Mouse (Mus musculus) testis, adult 2 months (tissue): ENCODE measurements around the gene Map3k12.

Experiments used
- CTCF ChIP-seq: fragments of 200-500 bp; IDR thresholded peaks from 2 replicates; pipeline ENCODE4 v1.5.1; 2012; ENCODE audit warnings: low read depth, mild to moderate bottlenecking, inconsistent platforms, low read length, moderate library complexity; ENCODE audit not compliant: control insufficient read depth, insufficient read depth, insufficient replicate concordance
- POLR2A ChIP-seq: fragments of 200-500 bp; IDR thresholded peaks from 2 replicates; pipeline ENCODE4 v1.6.1; 2012; ENCODE audit warnings: low read depth, mild to moderate bottlenecking, inconsistent platforms, low read length, moderate library complexity; ENCODE audit not compliant: control insufficient read depth

DNA sequence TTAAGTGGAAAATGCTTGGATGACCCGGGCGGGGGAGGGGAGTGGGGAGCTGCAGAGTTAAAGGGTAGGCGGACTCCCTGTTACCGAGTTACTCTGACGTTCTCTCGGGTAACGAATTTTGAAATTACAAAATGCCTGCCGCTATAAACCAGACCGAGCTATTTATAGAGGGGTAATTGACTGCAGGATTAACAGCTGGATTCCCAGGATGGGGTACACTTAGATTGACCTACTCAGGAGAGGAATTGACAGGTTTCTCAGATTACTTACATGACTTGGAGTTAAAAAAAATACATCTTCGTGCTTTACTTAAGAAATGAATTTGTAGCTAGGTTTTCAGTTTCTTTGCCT lies 45.6 kb downstream of the Map3k12 start:
- no peak for TF ChIP-seq POLR2A
- TF ChIP-seq CTCF = no peak
